Mouse (Mus musculus) embryonic facial prominence, embryonic 15.5 days (tissue): ENCODE measurements around the gene Pcsk5. TPM values are rescaled to one million over a fixed set of nuclear protein-coding genes. Genes with fewer than 3 reads are reported as not detected.
A peak's percentile ranks its signal among the peaks of the same experiment; 100 is the strongest.

Source experiments
- ATAC-seq: fragments of 200-750 bp; cut with Nextera tagmentation; 2 replicates; pipeline ENCODE4 v1.8.0; 2017; ENCODE audit warnings: low read depth, moderate TSS enrichment; ENCODE audit not compliant: insufficient number of reproducible peaks, low FRiP score, low TSS enrichment
- H3K27ac ChIP-seq: fragments of 300-500 bp; sonication (generic); replicated peaks from 2 replicates; pipeline ENCODE4 v1.5.1; 2015; ENCODE audit warnings: mild to moderate bottlenecking, inconsistent platforms
- H3K27me3 ChIP-seq: fragments of 300-500 bp; sonication (generic); 2 replicates; pipeline ENCODE4 v1.6.1; 2015; ENCODE audit warnings: inconsistent platforms
- H3K36me3 ChIP-seq: fragments of 300-500 bp; sonication (generic); 2 replicates; pipeline ENCODE4 v1.6.1; 2015; ENCODE audit warnings: mild to moderate bottlenecking, inconsistent platforms
- H3K4me1 ChIP-seq: fragments of 300-500 bp; sonication (generic); 2 replicates; pipeline ENCODE4 v1.6.1; 2015; ENCODE audit warnings: inconsistent platforms
- H3K4me2 ChIP-seq: fragments of 300-500 bp; sonication (generic); replicated peaks from 2 replicates; pipeline ENCODE4 v1.6.1; 2015; ENCODE audit warnings: mild to moderate bottlenecking, inconsistent platforms
- H3K4me3 ChIP-seq: fragments of 300-500 bp; sonication (generic); replicated peaks from 2 replicates; pipeline ENCODE4 v1.5.1; 2015; ENCODE audit warnings: mild to moderate bottlenecking, inconsistent platforms
- H3K9ac ChIP-seq: fragments of 300-500 bp; sonication (generic); 2 replicates; pipeline ENCODE4 v1.6.1; 2015; ENCODE audit warnings: inconsistent platforms
- H3K9me3 ChIP-seq: fragments of 300-500 bp; sonication (generic); replicated peaks from 2 replicates; pipeline ENCODE4 v1.6.1; 2016; ENCODE audit warnings: inconsistent platforms
- WGBS: fragments of 180-500 bp; shearing (Covaris S2); methylation state at CpG from one replicate; pipeline ENCODE4 v1.1.7; 2015; 5-methylcytosine and 5-hydroxymethylcytosine counted together
- polyA plus RNA-seq: library from polyadenylated mRNA; unstranded; fragments of >200 nt; fragmentation: Nextera tagmentation; extraction: Ambion mirVana; gene quantifications from 2 replicates; pipeline ENCODE4 v1.2.1, GENCODE M21; 2015

The Pcsk5 gene
- polyA plus RNA-seq, 1 experiment from 2014 or later = 24.0 TPM

DNA sequence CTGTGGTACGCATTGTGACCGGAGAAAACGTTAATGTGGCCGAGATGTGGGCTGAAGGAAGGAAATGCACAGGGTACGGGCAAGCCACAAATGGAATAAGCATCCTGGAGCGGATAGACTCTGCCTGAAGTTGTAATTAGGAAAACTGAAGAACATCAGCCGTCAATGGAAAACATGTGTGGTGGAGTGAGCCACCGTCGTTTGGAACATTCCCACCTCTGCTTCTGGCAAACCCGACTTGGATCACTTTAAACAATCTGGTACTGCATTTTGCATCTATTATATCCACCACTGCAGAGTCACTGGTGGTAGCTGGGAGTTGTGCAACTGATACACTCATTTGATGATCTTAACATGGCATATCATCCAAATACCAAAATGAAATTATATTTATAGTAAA lies 120.4 kb downstream of the Pcsk5 start:
- Histone ChIP-seq H3K27me3 (no peaks in the 10 kb centered on the region), H3K27ac (no peak overlapping the region), H3K9ac (no peak overlapping the region), H3K36me3 (no peaks in the 10 kb centered on the region), H3K4me1 (0 out of 2 replicates have a peak, but pooled peaks cover 5% of the 10 kb centered on the region), H3K4me3 (no peak overlapping the region), H3K4me2 (no peak overlapping the region), H3K9me3 (no peaks in the 10 kb centered on the region)
- no peak for ATAC-seq
- WGBS = 38% methylated on average over 10 of the region's 10 CpGs

DNA sequence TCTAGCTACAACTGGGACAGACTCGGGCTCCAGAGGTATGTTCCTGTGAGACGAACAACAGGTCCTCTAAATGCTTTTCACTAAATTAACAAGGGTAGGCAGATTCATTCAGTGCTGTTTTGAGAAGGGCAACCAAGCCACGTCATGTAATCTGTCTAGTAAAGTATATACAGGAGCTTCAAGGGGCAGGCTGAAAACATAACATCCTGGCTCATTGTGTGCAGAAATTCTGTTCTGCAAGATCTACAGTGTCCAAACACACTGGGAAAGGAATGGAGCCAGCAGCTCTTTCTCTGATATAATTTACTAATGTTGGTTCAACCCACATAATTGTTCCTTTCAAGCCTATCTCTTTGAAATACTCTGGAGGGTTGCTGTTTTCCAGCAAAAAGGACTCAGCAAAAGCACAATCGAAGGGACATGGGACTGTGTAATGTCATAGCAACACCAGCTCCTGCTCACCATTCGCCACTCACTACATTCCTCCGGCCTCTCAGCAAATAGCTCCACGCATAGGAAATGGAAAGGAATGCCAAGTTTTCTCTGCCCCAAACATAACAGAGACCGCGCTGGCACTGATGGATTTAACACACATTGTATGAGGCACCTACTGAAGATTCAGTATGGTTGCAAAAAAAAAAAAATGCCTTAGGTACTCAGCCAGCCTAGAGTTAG lies 122.0 kb downstream of the Pcsk5 start:
- 60% methylated on average over 9 of the region's 9 CpGs for WGBS
- H3K27ac ChIP-seq = no peak overlapping the region
- H3K9me3 ChIP-seq = no peaks in the 10 kb centered on the region
- no peak overlapping the region for H3K9ac ChIP-seq
- H3K36me3 ChIP-seq = peaks cover 3% of the 10 kb centered on the region; the same call in 1 of the 2 replicates
- no peaks in the 10 kb centered on the region for H3K27me3 ChIP-seq
- H3K4me2 ChIP-seq = no peak overlapping the region
- no peak overlapping the region for H3K4me3 ChIP-seq
- no peak for ATAC-seq
- 0 out of 2 replicates have a peak, but pooled peaks cover 5% of the 10 kb centered on the region for H3K4me1 ChIP-seq

DNA sequence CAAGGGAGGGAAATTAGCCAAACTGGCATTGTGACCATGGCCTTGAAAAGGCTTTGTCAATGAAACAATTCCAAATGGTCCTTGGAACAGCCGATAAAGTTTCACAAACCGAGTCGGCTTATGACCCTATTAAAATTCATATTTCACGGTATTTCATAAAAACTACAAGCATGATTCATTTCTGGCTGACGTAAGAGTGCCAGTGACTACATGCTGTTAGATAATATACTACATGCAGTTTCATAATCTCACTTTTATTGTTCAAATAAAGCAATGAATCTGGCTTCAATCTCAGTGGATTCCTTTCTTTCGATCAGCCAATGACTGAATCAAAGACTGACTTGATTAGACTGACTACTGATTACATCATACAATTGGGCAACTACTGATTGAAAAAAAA lies 145.8 kb downstream of the Pcsk5 start:
- Histone ChIP-seq H3K9ac (no peak overlapping the region), H3K36me3 (no peaks in the 10 kb centered on the region), H3K4me3 (no peak overlapping the region), H3K9me3 (no peaks in the 10 kb centered on the region), H3K4me1 (no peaks in the 10 kb centered on the region), H3K27me3 (no peaks in the 10 kb centered on the region), H3K4me2 (no peak overlapping the region), H3K27ac (no peak overlapping the region)
- WGBS = 87% methylated on average over 6 of the region's 6 CpGs
- ATAC-seq = no peak

DNA sequence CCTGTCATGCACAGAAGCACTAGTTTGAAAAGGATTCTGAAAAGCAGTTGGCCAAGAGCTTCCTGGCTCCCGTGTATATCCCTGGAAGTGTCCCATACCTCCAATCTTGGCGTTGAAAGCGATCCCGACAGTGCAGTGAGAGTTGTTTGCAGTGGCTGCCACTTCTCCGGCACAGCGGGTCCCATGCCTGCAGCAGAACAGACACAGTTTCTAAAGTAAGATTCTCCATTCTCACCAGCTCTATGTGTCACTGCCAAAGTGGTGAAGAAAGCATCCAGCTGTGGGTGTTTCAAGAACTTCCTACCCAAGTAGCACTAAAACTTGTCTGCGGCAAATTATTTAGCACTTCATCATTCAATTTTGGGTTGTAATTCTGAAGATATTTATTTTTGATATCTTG lies 159.1 kb downstream of the Pcsk5 start:
- 0 out of 2 replicates have a peak, but pooled peaks cover 5% of the 10 kb centered on the region for H3K36me3 ChIP-seq
- ATAC-seq = no peak
- no peak overlapping the region for H3K9ac ChIP-seq
- H3K4me1 ChIP-seq = no peaks in the 10 kb centered on the region
- no peak overlapping the region for H3K4me2 ChIP-seq
- no peak overlapping the region for H3K4me3 ChIP-seq
- H3K9me3 ChIP-seq = no peaks in the 10 kb centered on the region
- H3K27me3 ChIP-seq = no peaks in the 10 kb centered on the region
- 81% methylated on average over 7 of the region's 7 CpGs for WGBS
- no peak overlapping the region for H3K27ac ChIP-seq

DNA sequence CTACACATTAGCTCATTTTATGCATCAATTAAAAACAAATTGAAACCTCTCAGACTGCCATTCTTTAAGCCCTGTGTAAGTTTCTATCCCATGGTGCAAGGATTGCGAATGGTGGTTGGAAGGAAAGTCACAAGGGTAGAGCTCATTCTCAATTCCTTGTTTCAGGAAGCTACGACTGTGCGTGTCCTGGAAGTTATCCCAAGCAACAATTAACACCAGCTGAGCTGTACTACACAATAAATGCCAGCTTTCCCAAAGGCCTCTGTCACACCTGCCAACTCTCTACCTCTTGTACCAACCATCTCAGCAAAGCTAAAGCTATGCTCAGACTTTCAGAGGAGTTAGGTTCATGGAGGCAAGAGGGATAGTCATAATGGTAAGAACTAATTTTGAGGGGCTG lies 174.8 kb downstream of the Pcsk5 start:
- Histone ChIP-seq H3K4me2 (no peak overlapping the region), H3K27me3 (no peaks in the 10 kb centered on the region), H3K27ac (no peak overlapping the region), H3K4me3 (no peak overlapping the region), H3K36me3 (no peaks in the 10 kb centered on the region), H3K9me3 (no peaks in the 10 kb centered on the region), H3K4me1 (peaks cover 12% of the 10 kb centered on the region; the same call in 1 of the 2 replicates), H3K9ac (no peak overlapping the region)
- ATAC-seq = no peak
- WGBS = 80% methylated on average over 3 of the region's 3 CpGs

DNA sequence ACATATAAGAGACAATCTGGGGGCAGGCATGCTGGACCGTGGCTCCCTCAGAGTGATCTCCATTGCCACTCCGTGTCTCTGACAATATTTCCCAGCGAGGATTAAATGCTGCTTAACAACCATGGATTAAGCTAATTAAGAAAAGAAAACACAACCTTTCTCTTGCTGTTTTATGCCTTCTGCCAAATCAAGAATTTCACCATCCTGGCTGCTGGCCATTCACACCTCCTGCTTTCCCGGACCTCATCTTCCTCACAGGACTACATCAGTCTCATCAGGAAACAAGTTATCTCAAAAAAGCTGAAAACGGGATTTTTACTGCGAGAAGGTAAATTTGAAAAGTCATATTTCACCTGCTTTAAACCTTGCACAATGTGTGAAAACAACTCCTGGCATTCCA lies 175.2 kb downstream of the Pcsk5 start:
- no peak for ATAC-seq
- no peak overlapping the region for H3K4me2 ChIP-seq
- H3K36me3 ChIP-seq = no peaks in the 10 kb centered on the region
- H3K4me1 ChIP-seq = peaks cover 12% of the 10 kb centered on the region; the same call in 1 of the 2 replicates
- H3K4me3 ChIP-seq = no peak overlapping the region
- no peak overlapping the region for H3K27ac ChIP-seq
- no peaks in the 10 kb centered on the region for H3K9me3 ChIP-seq
- no peaks in the 10 kb centered on the region for H3K27me3 ChIP-seq
- H3K9ac ChIP-seq = no peak overlapping the region
- 79% methylated on average over 6 of the region's 6 CpGs for WGBS

DNA sequence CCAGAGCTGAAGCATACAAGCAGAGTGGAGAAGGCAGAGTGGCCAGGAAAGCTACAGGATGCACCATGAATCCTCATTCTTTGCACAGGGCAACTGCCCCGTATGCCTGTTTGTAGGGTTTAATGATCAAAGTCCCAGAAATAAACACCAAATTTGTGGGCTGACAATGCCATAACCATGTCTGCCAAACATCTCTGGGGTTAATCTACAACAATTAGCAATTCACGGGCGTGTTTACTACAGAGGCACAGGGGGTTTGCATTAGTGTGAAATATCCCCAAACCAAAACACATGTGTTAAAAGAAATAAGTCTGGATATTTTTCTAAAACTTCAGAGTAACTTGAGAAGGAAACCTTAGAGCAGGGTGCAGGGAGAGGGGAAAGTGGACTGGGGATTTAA lies 178.1 kb downstream of the Pcsk5 start:
- H3K4me3 ChIP-seq = no peak overlapping the region
- ATAC-seq = 0 out of 2 replicates have a peak, but pooled peaks have one; percentile 4
- 11% methylated on average over 3 of the region's 3 CpGs for WGBS
- H3K27me3 ChIP-seq = no peaks in the 10 kb centered on the region
- no peaks in the 10 kb centered on the region for H3K9me3 ChIP-seq
- peak overlapping the region; percentile 48 for H3K27ac ChIP-seq
- H3K4me2 ChIP-seq = no peak overlapping the region
- H3K9ac ChIP-seq = no peak overlapping the region
- peaks cover 12% of the 10 kb centered on the region; the same call in 1 of the 2 replicates for H3K4me1 ChIP-seq
- no peaks in the 10 kb centered on the region for H3K36me3 ChIP-seq

DNA sequence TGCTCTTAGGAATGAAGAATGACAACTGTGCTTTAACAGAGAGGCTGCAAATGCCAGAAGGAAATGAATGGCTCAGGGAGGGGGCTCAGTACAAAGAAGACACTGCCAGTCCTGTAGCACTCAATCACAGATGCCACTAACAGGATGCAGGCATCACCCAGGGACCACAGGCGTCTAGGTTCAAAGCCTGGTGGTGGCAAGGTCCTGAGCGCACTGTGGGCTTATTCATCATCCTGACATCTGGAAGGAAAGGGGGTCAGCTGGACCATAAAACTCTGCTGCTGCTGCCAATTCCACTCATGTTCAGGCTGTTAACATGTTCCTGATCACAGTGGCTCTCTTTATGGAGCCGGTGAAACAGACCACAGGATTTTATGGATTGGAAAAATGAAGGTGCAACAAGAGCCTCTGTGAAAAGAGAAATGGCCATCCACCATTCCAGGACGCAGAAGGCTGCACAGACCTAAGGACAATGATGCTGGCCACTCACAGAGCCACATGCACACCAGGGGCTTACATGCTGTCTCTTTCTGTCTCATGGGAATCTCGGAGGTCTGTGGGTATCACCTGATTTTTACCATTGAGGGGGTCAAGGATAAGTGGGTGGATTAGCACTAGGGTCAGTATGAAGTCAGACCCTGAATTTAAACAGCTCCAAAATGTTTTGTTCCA lies 186.5 kb downstream of the Pcsk5 start:
- no peak overlapping the region for H3K4me2 ChIP-seq
- H3K36me3 ChIP-seq = no peaks in the 10 kb centered on the region
- H3K27ac ChIP-seq = no peak overlapping the region
- peaks cover 15% of the 10 kb centered on the region; the same call in 1 of the 2 replicates for H3K4me1 ChIP-seq
- no peak overlapping the region for H3K4me3 ChIP-seq
- ATAC-seq = no peak
- no peaks in the 10 kb centered on the region for H3K9me3 ChIP-seq
- 56% methylated on average over 5 of the region's 5 CpGs for WGBS
- H3K9ac ChIP-seq = no peak overlapping the region
- no peaks in the 10 kb centered on the region for H3K27me3 ChIP-seq

DNA sequence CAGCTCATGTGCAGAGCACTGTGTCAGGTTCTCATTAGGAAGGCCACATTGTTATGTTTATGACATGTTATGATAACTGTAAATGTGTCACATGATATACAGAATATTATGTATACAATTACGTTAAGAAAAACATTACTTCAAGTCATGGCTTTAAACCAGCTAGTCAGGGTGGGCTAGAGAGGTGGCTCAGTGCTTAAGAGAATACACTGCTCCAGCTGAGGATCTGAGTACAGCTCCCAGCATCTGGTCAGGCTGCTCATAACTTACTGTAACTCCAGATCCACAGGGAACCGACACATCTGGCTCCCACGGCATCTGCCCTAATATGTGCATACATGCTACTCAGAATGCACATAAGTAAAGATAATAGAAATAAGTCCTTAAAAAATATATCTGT lies 187.5 kb downstream of the Pcsk5 start:
- no peak for ATAC-seq
- WGBS = 48% methylated on average over 3 of the region's 3 CpGs
- H3K27me3 ChIP-seq = no peaks in the 10 kb centered on the region

DNA sequence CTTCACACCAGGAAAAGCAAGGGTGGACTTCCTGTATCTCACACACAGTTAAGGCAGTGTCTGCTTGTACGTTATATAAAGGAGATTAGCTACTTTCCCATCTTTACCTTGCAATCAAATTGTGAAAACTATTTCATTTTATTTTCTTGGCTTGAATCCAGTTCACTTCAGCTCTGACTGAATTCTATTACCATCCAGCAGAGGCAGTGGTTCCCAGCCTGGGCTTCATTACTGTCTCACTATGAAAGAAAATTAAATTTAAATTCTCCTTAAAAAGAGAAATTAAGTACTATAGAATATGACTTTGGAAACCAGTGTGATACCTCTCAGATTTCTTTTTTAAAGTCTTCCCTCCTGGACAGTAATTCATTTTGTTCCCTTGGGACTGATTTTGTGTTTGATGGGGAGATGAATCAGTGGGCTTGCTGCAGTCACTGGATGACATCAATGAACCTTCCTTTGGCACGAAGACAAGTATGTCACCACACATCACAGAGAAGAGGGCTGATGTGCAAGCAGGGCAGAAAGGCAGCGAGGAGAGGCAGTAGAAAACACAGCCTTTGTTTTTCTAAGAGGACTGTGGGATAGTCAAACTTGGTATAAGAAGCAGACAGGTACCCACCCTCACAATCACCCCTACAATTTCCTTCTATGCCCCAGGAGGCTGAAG lies 194.2 kb downstream of the Pcsk5 start:
- no peaks in the 10 kb centered on the region for H3K36me3 ChIP-seq
- no peaks in the 10 kb centered on the region for H3K9me3 ChIP-seq
- H3K27ac ChIP-seq = no peak overlapping the region
- ATAC-seq = no peak
- H3K4me2 ChIP-seq = no peak overlapping the region
- no peaks in the 10 kb centered on the region for H3K27me3 ChIP-seq
- no peak overlapping the region for H3K4me3 ChIP-seq
- H3K4me1 ChIP-seq = 0 out of 2 replicates have a peak, but pooled peaks cover 14% of the 10 kb centered on the region
- 37% methylated on average over 3 of the region's 3 CpGs for WGBS
- H3K9ac ChIP-seq = no peak overlapping the region

More for the DNA sequence above, 187.5 kb downstream of the Pcsk5 start:
- Histone ChIP-seq H3K36me3 (no peaks in the 10 kb centered on the region), H3K9me3 (no peaks in the 10 kb centered on the region), H3K4me1 (peaks cover 16% of the 10 kb centered on the region; the same call in 1 of the 2 replicates), H3K4me2 (no peak overlapping the region), H3K27ac (no peak overlapping the region), H3K4me3 (no peak overlapping the region), H3K9ac (no peak overlapping the region)

DNA sequence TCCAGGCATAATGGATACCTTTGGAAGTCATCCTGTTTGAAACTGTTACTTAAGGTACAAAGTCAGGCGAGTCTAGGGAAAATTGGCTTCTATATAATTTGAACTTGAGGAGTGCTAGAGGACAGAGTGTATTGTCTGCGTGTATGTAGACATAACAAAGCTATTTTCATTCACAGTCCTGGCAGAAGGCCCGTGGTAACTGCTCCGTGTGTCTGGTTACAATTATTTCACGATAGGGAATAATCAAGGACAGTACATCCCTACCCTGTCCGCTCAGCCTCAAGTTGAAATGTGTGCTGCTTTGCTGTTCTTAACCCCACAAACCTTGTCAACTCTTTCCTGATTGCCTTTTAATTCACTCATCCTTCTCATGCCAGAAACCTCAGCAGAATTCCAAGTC lies 201.4 kb downstream of the Pcsk5 start:
- H3K27ac ChIP-seq = peak overlapping the region; percentile 66
- no peaks in the 10 kb centered on the region for H3K36me3 ChIP-seq
- peak; percentile 81 for ATAC-seq
- no peak overlapping the region for H3K4me3 ChIP-seq
- H3K4me2 ChIP-seq = 0 out of 2 replicates have a peak overlapping the region, but pooled peaks have one; percentile 12
- WGBS = 33% methylated on average over 6 of the region's 6 CpGs
- no peaks in the 10 kb centered on the region for H3K9me3 ChIP-seq
- H3K9ac ChIP-seq = no peak overlapping the region
- H3K27me3 ChIP-seq = no peaks in the 10 kb centered on the region
- H3K4me1 ChIP-seq = peaks cover 26% of the 10 kb centered on the region
